Mouse (Mus musculus): ENCODE measurements around the gene Uba6.

DNA sequence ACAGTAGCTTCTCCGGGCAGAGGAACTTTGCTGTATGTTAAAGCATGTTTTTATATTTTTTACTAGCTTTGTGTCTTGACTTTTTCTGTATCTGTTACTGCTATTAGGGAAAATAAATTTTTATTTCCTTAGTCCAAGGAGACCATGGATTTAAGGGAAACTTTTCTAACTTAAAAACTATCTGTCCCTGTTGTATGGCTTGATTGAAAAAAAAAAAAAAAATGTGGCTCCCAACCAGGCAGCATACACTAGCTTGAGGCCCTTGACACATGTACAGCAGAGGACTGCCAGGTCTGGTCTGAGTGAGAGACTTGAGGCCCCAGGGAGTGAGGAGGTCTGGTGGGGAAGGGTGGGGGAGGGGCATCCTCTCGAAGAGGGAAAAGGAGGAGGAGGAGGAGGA is 1.2 kb upstream of the Uba6 start:
- TF ChIP-seq CTCF (IDR thresholded peaks at IDR 0.05 in 2 of 3, conservative IDR thresholded peaks at IDR 0.05 in 1 of 3; ENCODE audit: control insufficient read depth in 1 of 3, insufficient read depth in 1 of 3, low read depth in 2 of 3, low read length in 3 of 3, poor library complexity in 1 of 3, severe bottlenecking in 1 of 3) (no peak), MAZ (IDR thresholded peaks at IDR 0.05; ENCODE audit: low read depth, low read length) (no peak), POLR2AphosphoS2 (IDR thresholded peaks at IDR 0.05; ENCODE audit: low read length) (no peak), POLR2A (IDR thresholded peaks at IDR 0.05; ENCODE audit: control insufficient read depth in 1 of 2, insufficient read depth in 1 of 2, low read depth in 1 of 2, low read length in 2 of 2, poor library complexity in 1 of 2) (no peak), USF1 (IDR thresholded peaks at IDR 0.05; ENCODE audit: low read depth, low read length) (no peak), RCOR1 (IDR thresholded peaks at IDR 0.05; ENCODE audit: low read depth, low read length) (no peak), GABPA (IDR thresholded peaks at IDR 0.05; ENCODE audit: low read depth, low read length) (no peak)
